Mouse (Mus musculus) ES-Bruce4 (cell line): ENCODE results near the gene Dlgap5.

Experiments used
- CTCF ChIP-seq: IDR thresholded peaks from one replicate; pipeline ENCODE4 v1.8.1; 2011; ENCODE audit warnings: low read depth, low read length
- EP300 ChIP-seq: IDR thresholded peaks from 2 replicates; pipeline ENCODE4 v1.6.1; 2011; ENCODE audit warnings: low read depth, low read length; ENCODE audit not compliant: insufficient read depth
- POLR2A ChIP-seq: IDR thresholded peaks from one replicate; pipeline ENCODE4 v1.8.1; 2011; ENCODE audit warnings: low read length; ENCODE audit not compliant: insufficient read depth

GRCm38 (mm10) chr14:47396165-47396652, 22.0 kb downstream of the Dlgap5 start:
- no peak for TF ChIP-seq POLR2A
- peak; percentile 48 for TF ChIP-seq CTCF
- no peak for TF ChIP-seq EP300
